Mouse (Mus musculus): Measurements from ENCODE around the gene Dner. TPM values are rescaled to one million over a fixed set of nuclear protein-coding genes. Genes with fewer than 3 reads are reported as not detected.

Gene Dner
- total and polyA plus RNA-seq, 3 experiments, result 0.16 TPM; not detected in 2

GRCm38 (mm10) chr1:84697136-84697535 lies 1.1 kb upstream of the Dner start:
- Histone ChIP-seq H3K4me3 (ENCODE audit: low read depth, low read length) (no peak overlapping the region), H3K4me1 (ENCODE audit: insufficient read depth, low read depth, low read length) (no peaks in the 10 kb centered on the region), H3K9me3 (replicated peaks) (peaks cover 20% of the 10 kb centered on the region), H3K36me3 (replicated peaks) (no peaks in the 10 kb centered on the region), H3K27me3 (ENCODE audit: insufficient read depth, low read length) (no peaks in the 10 kb centered on the region; the same call in 1 of the 2 replicates)
- ATAC-seq (ENCODE audit: extremely low read depth, insufficient number of reproducible peaks, low FRiP score, poor library complexity, severe bottlenecking) (no peak), DNase-seq (ENCODE audit: low spot score) (no peak)
- no peak for TF ChIP-seq CTCF (IDR thresholded peaks at IDR 0.05; ENCODE audit: low read depth, low read length)

DNA sequence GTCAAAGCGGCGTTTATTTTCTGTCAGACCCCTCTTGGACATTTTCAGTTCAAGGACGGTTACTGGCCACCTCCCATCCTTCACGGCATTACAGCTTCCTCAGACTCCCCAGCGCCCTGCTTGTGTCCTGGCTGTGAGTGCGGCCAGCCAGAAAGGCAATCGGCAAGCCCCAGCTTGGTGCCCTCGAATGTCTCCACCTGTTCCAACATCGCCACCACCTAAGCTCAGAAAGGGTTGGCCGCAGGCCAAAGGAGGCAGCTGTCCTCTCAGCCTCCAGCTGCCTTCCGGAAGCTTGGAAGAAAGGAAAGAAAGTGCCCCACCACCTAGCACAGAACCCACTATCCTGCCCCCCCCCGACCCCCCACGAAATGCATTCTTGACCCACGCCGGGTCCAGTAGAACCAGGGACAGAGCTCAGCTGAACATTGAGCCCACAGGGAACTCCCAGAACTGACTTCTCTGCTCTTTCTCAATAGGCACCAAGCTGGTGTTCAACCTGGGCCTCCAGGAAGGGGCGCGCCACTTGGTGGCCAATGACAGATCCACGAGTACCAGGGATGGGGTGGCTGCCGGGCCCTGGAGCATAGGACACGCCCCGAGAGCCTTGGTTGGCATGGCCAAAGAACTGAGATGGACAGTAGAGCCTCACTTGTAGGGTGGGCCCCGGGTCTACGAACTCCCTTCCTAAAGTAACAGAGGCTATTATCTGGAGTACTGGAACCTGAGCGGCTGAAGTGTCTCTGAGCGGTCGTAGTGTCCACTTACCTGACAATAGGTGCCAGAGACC lies 1.1 kb downstream of the Dner start:
- DNase-seq (ENCODE audit: low spot score) (no peak), ATAC-seq (ENCODE audit: extremely low read depth, insufficient number of reproducible peaks, low FRiP score, poor library complexity, severe bottlenecking) (no peak)
- Histone ChIP-seq H3K36me3 (replicated peaks) (no peaks in the 10 kb centered on the region), H3K27me3 (ENCODE audit: insufficient read depth, low read length) (no peaks in the 10 kb centered on the region; the same call in 1 of the 2 replicates), H3K4me1 (ENCODE audit: insufficient read depth, low read depth, low read length) (no peaks in the 10 kb centered on the region), H3K4me3 (ENCODE audit: low read depth, low read length) (no peak overlapping the region; the same call in 1 of the 2 replicates), H3K9me3 (replicated peaks) (peaks cover 20% of the 10 kb centered on the region)
- TF ChIP-seq CTCF (IDR thresholded peaks at IDR 0.05; ENCODE audit: low read depth, low read length) (no peak), POLR2AphosphoS5 (IDR thresholded peaks at IDR 0.05; ENCODE audit: insufficient replicate concordance, low read depth, low read length) (no peak), GATA2 (IDR thresholded peaks at IDR 0.05; ENCODE audit: borderline replicate concordance, low read depth, low read length) (no peak), TAL1 (conservative IDR thresholded peaks at IDR 0.05; ENCODE audit: low read depth, low read length) (no peak), GATA1 (IDR thresholded peaks at IDR 0.05; ENCODE audit: borderline replicate concordance, low read length) (no peak)

DNA sequence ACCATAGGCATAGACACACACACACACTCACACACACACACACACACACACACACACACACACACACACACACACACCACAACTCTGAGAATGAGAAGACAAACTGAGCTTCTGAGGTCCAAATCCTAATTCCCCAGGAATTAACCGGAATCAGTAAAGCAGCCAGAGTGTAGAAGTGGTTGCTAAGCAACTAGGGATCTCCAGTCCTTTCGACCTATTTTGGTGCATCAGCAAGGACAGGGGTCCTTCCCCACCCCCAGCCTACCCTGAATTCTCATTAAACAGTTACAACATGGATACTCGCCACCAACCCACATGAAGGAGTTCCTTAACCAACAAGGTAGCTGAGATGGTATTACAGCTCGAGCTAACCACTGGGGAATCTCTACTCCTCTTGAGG lies 18.1 kb downstream of the Dner start:
- DNase-seq (ENCODE audit: low spot score) (no peak), ATAC-seq (ENCODE audit: extremely low read depth, insufficient number of reproducible peaks, low FRiP score, poor library complexity, severe bottlenecking) (no peak)
- H3K36me3 ChIP-seq (replicated peaks), result no peaks in the 10 kb centered on the region
- H3K4me3 ChIP-seq (ENCODE audit: low read depth, low read length), result no peak overlapping the region
- no peaks in the 10 kb centered on the region for H3K9me3 ChIP-seq (replicated peaks)
- H3K27me3 ChIP-seq (ENCODE audit: insufficient read depth, low read length), result no peaks in the 10 kb centered on the region
- TF ChIP-seq GATA2 (IDR thresholded peaks at IDR 0.05; ENCODE audit: borderline replicate concordance, low read depth, low read length) (no peak), POLR2AphosphoS5 (IDR thresholded peaks at IDR 0.05; ENCODE audit: insufficient replicate concordance, low read depth, low read length) (no peak), GATA1 (IDR thresholded peaks at IDR 0.05; ENCODE audit: borderline replicate concordance, low read length) (no peak), CTCF (IDR thresholded peaks at IDR 0.05; ENCODE audit: low read depth, low read length) (no peak), TAL1 (conservative IDR thresholded peaks at IDR 0.05; ENCODE audit: low read depth, low read length) (no peak)
- H3K4me1 ChIP-seq (ENCODE audit: insufficient read depth, low read depth, low read length), result no peaks in the 10 kb centered on the region

DNA sequence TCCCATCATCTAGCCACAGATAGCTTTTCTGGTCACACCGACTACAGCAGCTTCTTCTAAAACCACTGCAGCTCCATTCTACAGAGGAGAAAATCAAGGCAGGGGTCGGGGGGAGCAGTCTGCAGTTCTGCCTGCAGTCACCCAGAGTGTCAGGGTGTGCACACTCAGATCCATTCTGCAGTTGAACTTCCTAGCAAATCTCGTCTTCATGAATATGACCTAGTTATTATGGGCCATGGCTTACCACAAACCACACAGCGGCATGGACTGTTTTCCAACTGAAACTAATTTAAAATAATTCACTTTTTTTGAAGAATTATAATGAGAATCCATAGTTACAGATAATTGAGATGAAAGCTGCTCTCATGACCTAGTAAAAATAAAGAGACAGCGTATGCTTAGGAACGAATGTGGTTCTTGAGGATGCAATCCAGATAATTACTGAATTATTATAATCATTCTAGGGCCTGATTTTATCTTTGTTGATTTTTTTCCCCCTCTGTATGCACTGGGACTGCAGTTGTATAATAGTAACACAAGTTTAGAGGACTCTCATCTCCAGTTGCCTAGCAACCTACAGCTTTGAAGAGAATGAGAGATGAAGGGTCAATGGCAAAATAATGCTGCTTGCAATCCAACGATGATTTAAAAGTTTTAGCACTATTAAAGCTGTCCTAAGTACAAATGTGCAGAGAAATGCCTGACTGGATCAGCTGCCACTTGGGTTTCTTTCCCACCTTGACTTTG lies 27.7 kb downstream of the Dner start:
- Histone ChIP-seq H3K4me1 (ENCODE audit: insufficient read depth, low read depth, low read length) (no peaks in the 10 kb centered on the region), H3K27me3 (ENCODE audit: insufficient read depth, low read length) (no peaks in the 10 kb centered on the region), H3K9me3 (replicated peaks) (no peaks in the 10 kb centered on the region), H3K36me3 (replicated peaks) (no peaks in the 10 kb centered on the region), H3K4me3 (ENCODE audit: low read depth, low read length) (no peak overlapping the region)
- ATAC-seq (ENCODE audit: extremely low read depth, insufficient number of reproducible peaks, low FRiP score, poor library complexity, severe bottlenecking) (no peak), DNase-seq (ENCODE audit: low spot score) (no peak)
- no peak for TF ChIP-seq GATA2 (IDR thresholded peaks at IDR 0.05; ENCODE audit: borderline replicate concordance, low read depth, low read length)
- TF ChIP-seq POLR2AphosphoS5 (IDR thresholded peaks at IDR 0.05; ENCODE audit: insufficient replicate concordance, low read depth, low read length), result no peak
- TF ChIP-seq GATA1 (IDR thresholded peaks at IDR 0.05; ENCODE audit: borderline replicate concordance, low read length), result no peak
- no peak for TF ChIP-seq TAL1 (conservative IDR thresholded peaks at IDR 0.05; ENCODE audit: low read depth, low read length)
- TF ChIP-seq CTCF (IDR thresholded peaks at IDR 0.05; ENCODE audit: low read depth, low read length), result no peak

- Histone ChIP-seq H3K9me3 (replicated peaks) (no peaks in the 10 kb centered on the region), H3K36me3 (replicated peaks) (no peaks in the 10 kb centered on the region), H3K4me3 (ENCODE audit: low read depth, low read length) (no peak overlapping the region), H3K27me3 (ENCODE audit: insufficient read depth, low read length) (no peaks in the 10 kb centered on the region), H3K4me1 (ENCODE audit: insufficient read depth, low read depth, low read length) (no peaks in the 10 kb centered on the region)
- DNase-seq (ENCODE audit: low spot score), result no peak
- no peak for ATAC-seq (ENCODE audit: extremely low read depth, insufficient number of reproducible peaks, low FRiP score, poor library complexity, severe bottlenecking)
- no peak for TF ChIP-seq GATA2 (IDR thresholded peaks at IDR 0.05; ENCODE audit: borderline replicate concordance, low read depth, low read length)
- no peak for TF ChIP-seq POLR2AphosphoS5 (IDR thresholded peaks at IDR 0.05; ENCODE audit: insufficient replicate concordance, low read depth, low read length)
- no peak for TF ChIP-seq CTCF (IDR thresholded peaks at IDR 0.05; ENCODE audit: low read depth, low read length)
- no peak for TF ChIP-seq TAL1 (conservative IDR thresholded peaks at IDR 0.05; ENCODE audit: low read depth, low read length)
Measured at GRCm38 (mm10) chr1:84667660-84668059, 28.4 kb downstream of the Dner start.

GRCm38 (mm10) chr1:84664377-84665118 lies 31.5 kb downstream of the Dner start:
- Histone ChIP-seq H3K36me3 (replicated peaks) (no peaks in the 10 kb centered on the region), H3K9me3 (replicated peaks) (no peaks in the 10 kb centered on the region), H3K4me3 (ENCODE audit: low read depth, low read length) (no peak overlapping the region), H3K27me3 (ENCODE audit: insufficient read depth, low read length) (no peaks in the 10 kb centered on the region), H3K4me1 (ENCODE audit: insufficient read depth, low read depth, low read length) (no peaks in the 10 kb centered on the region)
- ATAC-seq (ENCODE audit: extremely low read depth, insufficient number of reproducible peaks, low FRiP score, poor library complexity, severe bottlenecking) (no peak), DNase-seq (ENCODE audit: low spot score) (no peak)
- TF ChIP-seq CTCF (IDR thresholded peaks at IDR 0.05; ENCODE audit: low read depth, low read length) (no peak), POLR2AphosphoS5 (IDR thresholded peaks at IDR 0.05; ENCODE audit: insufficient replicate concordance, low read depth, low read length) (no peak), TAL1 (conservative IDR thresholded peaks at IDR 0.05; ENCODE audit: low read depth, low read length) (no peak), GATA2 (IDR thresholded peaks at IDR 0.05; ENCODE audit: borderline replicate concordance, low read depth, low read length) (no peak), GATA1 (IDR thresholded peaks at IDR 0.05; ENCODE audit: borderline replicate concordance, low read length) (no peak)

All from G1E (cell line).